Mouse (Mus musculus) neural tube, embryonic 15.5 days (tissue): ENCODE data around the gene Traf4. TPM values are rescaled to one million over a fixed set of nuclear protein-coding genes. Genes with fewer than 3 reads are reported as not detected.
A peak's percentile ranks its signal among the peaks of the same experiment; 100 is the strongest.

Experiments used
- ATAC-seq: fragments of 200-750 bp; cut with Nextera tagmentation; 2 replicates; pipeline ENCODE4 v1.8.0; 2017; ENCODE audit warnings: mild to moderate bottlenecking, moderate TSS enrichment, moderate library complexity; ENCODE audit not compliant: low FRiP score
- H3K27ac ChIP-seq: fragments of 300-500 bp; sonication (generic); replicated peaks from 2 replicates; pipeline ENCODE4 v1.5.1; 2015; ENCODE audit warnings: mild to moderate bottlenecking, inconsistent platforms
- H3K27me3 ChIP-seq: fragments of 300-500 bp; sonication (generic); replicated peaks from 2 replicates; pipeline ENCODE4 v1.6.1; 2015; ENCODE audit warnings: inconsistent platforms
- H3K36me3 ChIP-seq: fragments of 300-500 bp; sonication (generic); 2 replicates; pipeline ENCODE4 v1.6.1; 2015; ENCODE audit warnings: inconsistent platforms
- H3K4me1 ChIP-seq: fragments of 300-500 bp; sonication (generic); 2 replicates; pipeline ENCODE4 v1.6.1; 2015; ENCODE audit warnings: inconsistent platforms
- H3K4me2 ChIP-seq: fragments of 300-500 bp; sonication (generic); 2 replicates; pipeline ENCODE4 v1.6.1; 2015; ENCODE audit warnings: inconsistent platforms, mild to moderate bottlenecking, moderate library complexity
- H3K4me3 ChIP-seq: fragments of 300-500 bp; sonication (generic); replicated peaks from 2 replicates; pipeline ENCODE4 v1.5.1; 2015; ENCODE audit warnings: mild to moderate bottlenecking, inconsistent platforms
- H3K9ac ChIP-seq: fragments of 300-500 bp; sonication (generic); replicated peaks from 2 replicates; pipeline ENCODE4 v1.6.1; 2015; ENCODE audit warnings: mild to moderate bottlenecking, inconsistent platforms
- H3K9me3 ChIP-seq: fragments of 300-500 bp; sonication (generic); replicated peaks from 2 replicates; pipeline ENCODE4 v1.6.1; 2016; ENCODE audit warnings: inconsistent platforms
- WGBS: fragments of 180-500 bp; shearing (Covaris S2); methylation state at CpG from one replicate; pipeline ENCODE4 v1.1.7; 2015; ENCODE audit warnings: mixed read lengths; 5-methylcytosine and 5-hydroxymethylcytosine counted together
- polyA plus RNA-seq: library from polyadenylated mRNA; unstranded; fragments of >200 nt; fragmentation: Nextera tagmentation; extraction: Ambion mirVana; gene quantifications from 2 replicates; pipeline ENCODE4 v1.2.1, GENCODE M21; 2015

Gene Traf4
- 82.1 and 85.4 TPM in 2 replicates for polyA plus RNA-seq

DNA sequence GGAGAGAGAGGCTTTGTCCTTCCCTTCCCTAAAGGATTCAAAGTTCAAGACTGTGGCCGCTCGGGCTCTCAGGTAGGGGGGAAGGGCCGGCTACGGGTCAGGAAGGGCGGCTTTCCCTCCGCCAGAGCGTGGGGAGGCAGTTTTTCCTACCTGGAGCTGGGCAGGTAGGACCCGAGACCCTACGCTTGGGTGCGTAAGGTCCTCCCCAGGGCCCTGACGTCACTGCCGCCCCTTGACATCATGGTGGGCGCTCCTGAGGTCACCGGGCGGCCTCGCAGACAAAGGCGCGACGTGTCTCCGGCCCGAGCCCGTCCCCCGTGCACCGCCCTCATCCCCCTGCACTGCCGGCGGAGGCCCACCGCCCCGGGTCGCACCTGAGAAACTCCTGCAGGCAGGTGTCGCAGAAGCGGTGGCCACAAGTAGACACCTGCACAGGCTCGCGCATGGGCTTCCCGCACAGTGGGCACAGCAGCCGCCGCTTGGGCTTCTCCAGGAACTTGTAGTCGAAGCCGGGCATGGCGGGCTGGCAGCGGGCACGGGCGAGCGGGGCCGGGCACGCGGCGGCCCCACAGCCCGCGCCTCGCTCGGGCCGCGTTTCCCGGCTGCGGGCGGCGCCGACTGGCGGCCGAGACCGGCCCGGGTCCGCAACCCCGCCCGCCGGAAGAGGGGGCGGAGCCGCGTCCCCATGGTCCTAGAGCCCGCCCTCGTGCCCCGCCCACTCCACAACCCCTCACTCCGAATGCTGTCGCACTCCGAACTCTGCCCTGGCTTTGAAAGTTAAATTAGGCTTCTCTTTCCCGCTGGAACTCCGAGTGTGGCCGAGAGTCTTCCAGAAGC lies at the start of gene Traf4:
Gene Traf4, minus strand, starts transcription at position 666 of the 837 bp plus-strand sequence.
- peak within 1 kb of the TSS; percentile 99 for H3K4me3 ChIP-seq
- under 1% methylated on average over 56 of the region's 78 CpGs for WGBS
- peaks cover 48% of the 10 kb centered on the region for H3K4me1 ChIP-seq
- peak within 1 kb of the TSS; percentile 98 for H3K27ac ChIP-seq
- no peaks in the 10 kb centered on the region for H3K9me3 ChIP-seq
- H3K9ac ChIP-seq, result peak within 1 kb of the TSS; percentile 100
- peak within 1 kb of the TSS; percentile 80 for H3K4me2 ChIP-seq
- peak; percentile 87 for ATAC-seq
- H3K27me3 ChIP-seq, result no peaks in the 10 kb centered on the region
- peaks cover 19% of the 10 kb centered on the region for H3K36me3 ChIP-seq

DNA sequence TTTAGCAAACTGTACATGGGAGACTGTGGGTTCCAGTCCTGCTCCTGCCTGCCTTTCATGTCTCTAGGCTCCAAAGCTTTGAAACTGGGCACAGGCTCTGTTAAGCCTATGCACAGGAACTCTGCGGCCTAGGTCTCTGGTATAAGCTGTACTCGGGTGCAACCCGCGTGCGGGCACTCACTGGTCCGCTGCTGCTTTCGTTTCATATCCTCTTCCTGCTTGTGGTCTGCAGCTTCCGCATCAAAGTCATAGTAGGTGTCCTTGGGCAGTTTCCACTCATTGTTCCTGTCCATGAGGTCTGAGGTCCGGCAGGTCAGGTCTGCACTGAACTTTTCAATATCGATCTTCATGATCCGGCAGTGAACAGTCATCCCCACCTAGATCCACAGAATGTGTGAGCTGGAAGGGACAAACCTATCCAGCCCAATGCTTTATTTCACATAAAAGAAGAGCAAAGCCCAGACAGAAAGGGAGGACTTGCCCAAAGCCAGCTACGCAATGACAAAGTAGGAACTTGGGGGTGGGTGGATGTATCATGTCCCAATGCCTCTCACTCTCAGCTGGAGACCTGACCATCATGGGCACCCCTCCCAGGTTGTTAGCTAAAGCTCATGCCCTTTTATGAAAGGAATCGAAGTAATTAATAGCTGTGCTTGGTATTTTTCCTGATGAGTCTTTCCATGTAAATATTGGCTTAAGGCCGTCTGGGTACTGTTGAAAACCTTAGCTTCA lies 47.9 kb upstream of the Traf4 start:
- peaks cover 96% of the 10 kb centered on the region for H3K36me3 ChIP-seq
- 95% methylated on average over 14 of the region's 14 CpGs for WGBS
- H3K27ac ChIP-seq, result no peak overlapping the region
- no peaks in the 10 kb centered on the region for H3K27me3 ChIP-seq
- no peak overlapping the region for H3K4me2 ChIP-seq
- no peaks in the 10 kb centered on the region for H3K4me1 ChIP-seq
- H3K9me3 ChIP-seq, result no peaks in the 10 kb centered on the region
- H3K9ac ChIP-seq, result no peak overlapping the region
- ATAC-seq, result no peak
- no peak overlapping the region for H3K4me3 ChIP-seq

DNA sequence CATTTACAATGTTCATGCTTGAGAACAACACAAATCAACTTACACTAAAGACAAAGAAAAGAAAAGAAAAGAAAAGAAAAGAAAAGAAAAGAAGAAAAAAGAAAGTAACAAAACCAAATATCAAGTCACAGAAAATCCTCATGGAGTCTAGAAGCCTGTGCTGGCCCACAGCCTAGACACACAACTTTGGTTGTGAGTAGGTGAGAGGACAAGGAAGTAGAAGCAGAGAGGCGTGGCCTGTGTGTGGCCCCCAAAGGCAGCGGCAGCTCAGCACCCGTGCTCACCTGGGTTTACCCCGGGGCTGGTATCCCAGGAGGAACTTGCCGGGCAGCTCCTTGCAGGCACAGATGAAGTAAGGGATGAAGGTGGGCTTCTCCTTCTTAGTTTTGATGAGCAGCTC lies 46.1 kb upstream of the Traf4 start:
- Histone ChIP-seq H3K27me3 (no peaks in the 10 kb centered on the region), H3K36me3 (peaks cover 98% of the 10 kb centered on the region), H3K4me2 (no peak overlapping the region), H3K4me3 (no peak overlapping the region), H3K27ac (no peak overlapping the region), H3K9me3 (no peaks in the 10 kb centered on the region), H3K4me1 (peaks cover 2% of the 10 kb centered on the region; the same call in 1 of the 2 replicates), H3K9ac (no peak overlapping the region)
- WGBS, result 95% methylated on average over 5 of the region's 5 CpGs
- no peak for ATAC-seq

DNA sequence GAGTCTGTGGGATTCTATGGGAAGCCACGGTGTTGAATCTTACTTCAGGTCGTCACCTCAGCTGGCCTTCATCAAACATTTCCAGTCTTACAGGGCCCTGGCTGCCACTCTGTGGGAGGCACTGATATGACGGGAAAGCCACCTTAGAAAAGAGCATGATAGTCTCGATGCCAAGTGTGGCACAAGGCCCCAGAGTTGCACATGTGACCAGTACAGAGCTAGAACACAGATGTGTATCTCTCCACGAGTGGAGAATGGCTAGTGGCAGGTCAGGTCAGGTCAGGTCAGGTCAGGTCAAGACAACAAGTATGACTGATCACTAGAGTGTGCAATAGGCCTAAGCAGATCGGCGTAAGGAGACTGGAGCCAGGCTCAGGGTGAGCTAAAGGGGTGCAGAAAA lies 45.2 kb upstream of the Traf4 start:
- no peaks in the 10 kb centered on the region for H3K27me3 ChIP-seq
- peaks cover 11% of the 10 kb centered on the region; the same call in 1 of the 2 replicates for H3K4me1 ChIP-seq
- no peak overlapping the region for H3K4me2 ChIP-seq
- H3K9ac ChIP-seq, result no peak overlapping the region
- WGBS, result 77% methylated on average over 7 of the region's 7 CpGs
- H3K4me3 ChIP-seq, result no peak overlapping the region
- H3K36me3 ChIP-seq, result peaks cover 96% of the 10 kb centered on the region
- no peaks in the 10 kb centered on the region for H3K9me3 ChIP-seq
- no peak for ATAC-seq
- H3K27ac ChIP-seq, result no peak overlapping the region

DNA sequence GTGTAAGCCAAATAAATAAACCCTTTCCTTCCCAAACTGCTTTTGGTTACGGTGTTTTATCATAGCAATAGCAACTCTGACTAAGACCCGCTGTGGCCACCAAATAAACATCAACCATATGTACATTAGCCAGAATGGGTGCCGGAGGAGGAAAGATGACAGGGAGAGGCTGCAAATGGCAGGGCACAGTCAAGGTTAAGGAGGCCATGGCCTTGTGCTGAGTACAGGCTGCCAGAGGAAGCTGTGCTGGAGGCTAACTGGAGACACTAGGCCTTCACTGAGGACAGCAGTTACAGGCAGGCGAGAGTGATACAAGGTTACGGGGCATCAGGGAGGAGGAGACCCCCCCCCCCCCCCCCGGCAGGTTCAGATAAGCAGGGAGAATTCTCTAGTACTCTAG lies 44.5 kb upstream of the Traf4 start:
- Histone ChIP-seq H3K4me1 (peaks cover 12% of the 10 kb centered on the region; the same call in 1 of the 2 replicates), H3K9me3 (no peaks in the 10 kb centered on the region), H3K4me3 (no peak overlapping the region), H3K36me3 (peaks cover 90% of the 10 kb centered on the region), H3K9ac (no peak overlapping the region), H3K4me2 (no peak overlapping the region), H3K27ac (no peak overlapping the region), H3K27me3 (no peaks in the 10 kb centered on the region)
- no peak for ATAC-seq
- WGBS, result 96% methylated on average over 6 of the region's 6 CpGs

DNA sequence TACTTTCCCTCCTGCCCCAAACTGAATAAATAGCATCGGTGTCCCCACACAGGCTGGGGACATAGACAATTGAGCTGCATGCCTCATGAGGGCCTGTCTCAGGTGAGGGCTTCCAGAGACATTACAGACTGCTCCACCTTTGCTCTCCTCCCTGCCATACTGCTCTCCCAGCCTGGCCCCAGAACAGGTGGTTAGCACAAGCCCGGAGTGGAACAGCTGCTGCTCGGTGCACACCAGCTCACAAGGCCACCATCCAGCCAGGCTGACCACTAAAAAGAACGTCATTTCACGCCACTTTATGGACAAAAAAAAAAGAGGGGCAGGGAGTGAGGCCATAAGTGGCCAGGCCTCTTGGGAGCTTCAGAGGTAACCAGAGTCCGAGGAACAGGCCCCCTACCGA lies 41.8 kb upstream of the Traf4 start:
- Histone ChIP-seq H3K4me1 (peaks cover 18% of the 10 kb centered on the region; the same call in 1 of the 2 replicates), H3K27me3 (no peaks in the 10 kb centered on the region), H3K4me2 (no peak overlapping the region), H3K9me3 (no peaks in the 10 kb centered on the region), H3K36me3 (peaks cover 69% of the 10 kb centered on the region), H3K4me3 (no peak overlapping the region), H3K27ac (no peak overlapping the region; the same call in 1 of the 2 replicates), H3K9ac (no peak overlapping the region)
- no peak for ATAC-seq
- WGBS, result 59% methylated on average over 7 of the region's 7 CpGs

DNA sequence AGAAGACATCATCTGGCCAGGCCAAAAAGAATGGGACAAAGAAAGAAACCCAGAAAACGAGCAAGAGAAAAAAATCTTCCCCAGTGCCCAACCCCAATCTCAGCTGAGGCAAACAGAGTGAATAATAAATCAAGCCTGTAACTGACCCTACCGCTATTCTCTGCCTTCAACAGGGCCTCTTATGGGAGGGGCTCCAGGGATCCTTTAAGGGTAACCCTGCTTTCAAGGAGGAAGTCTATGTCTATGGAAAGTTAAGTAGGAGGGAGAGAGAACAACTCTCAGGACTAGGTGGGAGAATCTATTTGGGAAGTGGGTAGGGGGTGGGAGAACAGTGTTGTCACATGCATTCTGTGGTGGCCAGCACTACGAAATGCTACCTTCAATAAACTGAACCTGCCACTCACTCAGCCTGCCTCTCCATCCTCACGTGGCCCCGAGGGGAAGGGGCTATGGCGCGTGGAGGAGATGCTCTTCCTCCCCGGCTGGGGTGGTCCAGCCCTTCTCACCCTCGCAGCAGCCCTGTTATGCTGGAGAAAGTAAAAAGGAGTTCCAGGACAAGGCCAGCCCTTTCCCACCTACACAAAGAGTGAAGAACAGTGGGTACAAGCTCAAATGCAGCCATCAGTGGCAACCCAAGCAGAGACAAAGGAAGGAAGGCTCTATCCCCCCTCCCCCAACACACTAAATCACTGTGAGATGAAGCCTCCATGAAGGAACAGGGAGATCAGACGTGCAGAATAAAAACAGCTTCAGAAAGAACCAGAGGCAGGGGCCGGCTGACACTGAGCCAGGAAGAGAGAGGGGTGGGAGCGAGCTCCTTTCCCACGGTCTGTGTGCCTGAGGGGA lies 40.2 kb upstream of the Traf4 start:
- H3K4me1 ChIP-seq, result peaks cover 18% of the 10 kb centered on the region; the same call in 1 of the 2 replicates
- no peak overlapping the region for H3K4me3 ChIP-seq
- peaks cover 53% of the 10 kb centered on the region for H3K36me3 ChIP-seq
- 16% methylated on average over 13 of the region's 13 CpGs for WGBS
- no peaks in the 10 kb centered on the region for H3K27me3 ChIP-seq
- peak overlapping the region; percentile 72 for H3K27ac ChIP-seq
- H3K9ac ChIP-seq, result no peak overlapping the region
- no peaks in the 10 kb centered on the region for H3K9me3 ChIP-seq
- H3K4me2 ChIP-seq, result no peak overlapping the region
- peak; percentile 53 for ATAC-seq

DNA sequence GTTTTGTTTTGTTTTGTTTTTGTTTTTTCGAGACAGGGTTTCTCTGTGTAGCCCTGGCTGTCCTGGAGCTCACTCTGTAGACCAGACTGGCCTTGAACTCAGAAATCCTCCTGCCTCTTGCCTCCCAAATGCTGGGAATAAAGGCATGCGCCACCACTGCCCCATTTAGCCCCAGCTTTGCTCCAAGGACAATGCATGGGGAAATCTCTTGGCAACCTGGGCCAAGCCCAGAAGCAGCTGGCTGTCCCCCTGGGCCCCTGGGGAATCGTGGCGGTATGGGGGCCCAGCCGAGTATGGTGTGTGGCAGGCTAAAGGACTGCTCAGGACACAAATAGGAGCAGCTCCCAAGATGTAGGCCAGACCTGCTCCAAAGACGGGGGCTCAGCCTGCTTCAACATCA lies 38.9 kb upstream of the Traf4 start:
- 44% methylated on average over 6 of the region's 6 CpGs for WGBS
- Histone ChIP-seq H3K27ac (peak overlapping the region; percentile 72; the same call in 1 of the 2 replicates), H3K4me3 (no peak overlapping the region)

DNA sequence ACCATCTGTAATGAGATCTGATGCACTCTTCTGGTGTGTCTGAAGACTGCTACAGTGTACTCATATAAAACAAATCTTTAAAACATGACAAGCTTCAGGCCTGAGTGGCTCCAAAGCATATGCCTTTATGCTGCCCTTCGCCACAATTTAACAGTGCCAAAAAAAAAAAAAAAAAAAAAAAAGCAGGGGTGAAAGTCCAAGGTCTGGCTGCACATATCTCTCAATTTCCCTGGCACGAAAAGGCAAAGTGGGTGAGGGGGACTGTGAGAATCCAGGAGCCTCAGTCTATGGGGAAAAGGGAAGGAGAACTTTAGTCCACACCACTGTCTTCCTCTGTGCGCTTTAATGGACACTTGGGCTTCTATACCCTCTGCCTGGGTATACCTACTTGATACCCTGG lies 37.0 kb upstream of the Traf4 start:
- Histone ChIP-seq H3K4me2 (no peak overlapping the region), H3K9me3 (no peaks in the 10 kb centered on the region), H3K27ac (no peak overlapping the region), H3K9ac (no peak overlapping the region), H3K27me3 (no peaks in the 10 kb centered on the region), H3K4me1 (peaks cover 18% of the 10 kb centered on the region; the same call in 1 of the 2 replicates), H3K36me3 (peaks cover 21% of the 10 kb centered on the region), H3K4me3 (no peak overlapping the region)
- no peak for ATAC-seq
- 94% methylated on average over 3 of the region's 3 CpGs for WGBS

More for the DNA sequence above, 38.9 kb upstream of the Traf4 start:
- Histone ChIP-seq H3K27me3 (no peaks in the 10 kb centered on the region), H3K4me1 (peaks cover 18% of the 10 kb centered on the region; the same call in 1 of the 2 replicates), H3K36me3 (peaks cover 40% of the 10 kb centered on the region), H3K9me3 (no peaks in the 10 kb centered on the region), H3K4me2 (no peak overlapping the region), H3K9ac (no peak overlapping the region)
- no peak for ATAC-seq

DNA sequence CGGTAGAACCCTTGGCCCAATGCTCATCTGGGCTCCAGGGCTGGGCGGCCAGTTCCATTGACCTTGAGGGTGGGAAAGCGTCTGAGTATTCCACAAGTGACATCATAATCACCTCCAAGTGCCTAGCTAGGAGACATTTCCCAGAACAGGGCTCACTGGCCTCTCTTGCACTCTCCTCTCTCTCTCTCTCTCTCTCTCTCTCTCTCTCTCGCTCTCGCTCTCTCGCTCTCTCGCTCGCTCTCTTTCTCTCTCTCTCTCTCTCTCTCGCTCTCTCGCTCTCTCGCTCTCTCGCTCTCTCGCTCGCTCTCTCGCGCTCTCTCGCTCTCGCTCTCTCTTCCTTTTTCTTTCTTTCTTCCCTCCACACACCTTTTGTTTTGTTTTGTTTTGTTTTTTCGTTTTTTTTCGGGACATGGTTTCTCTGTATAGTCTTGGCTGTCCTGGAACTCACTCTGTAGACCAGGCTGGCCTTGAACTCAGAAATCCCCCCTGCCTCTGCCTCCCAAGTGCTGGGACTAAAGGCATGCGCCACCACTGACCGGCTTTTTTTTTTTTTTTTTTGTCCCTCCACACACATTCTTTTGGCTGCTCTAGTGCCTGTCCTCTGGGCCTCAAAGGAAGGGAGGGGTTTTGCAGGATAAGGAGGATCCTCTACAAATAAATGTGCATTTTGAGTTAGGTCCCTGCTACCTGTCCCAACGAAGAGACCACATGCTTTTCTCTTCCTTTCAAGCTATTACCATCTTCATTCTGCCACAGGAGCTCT lies 29.9 kb upstream of the Traf4 start:
- no peaks in the 10 kb centered on the region for H3K9me3 ChIP-seq
- H3K9ac ChIP-seq, result 0 out of 2 replicates have a peak overlapping the region, but pooled peaks have one; percentile 23
- H3K4me2 ChIP-seq, result peak overlapping the region; percentile 49
- H3K27me3 ChIP-seq, result no peaks in the 10 kb centered on the region
- H3K4me1 ChIP-seq, result peaks cover 14% of the 10 kb centered on the region
- H3K4me3 ChIP-seq, result peak overlapping the region; percentile 36
- peaks cover 30% of the 10 kb centered on the region for H3K36me3 ChIP-seq
- ATAC-seq, result no peak
- 67% methylated on average over 23 of the region's 23 CpGs for WGBS
- H3K27ac ChIP-seq, result no peak overlapping the region
